Mouse (Mus musculus) intestine, embryonic 14.5 days (tissue): Measurements from ENCODE around the gene Brca1. TPM values are rescaled to one million over a fixed set of nuclear protein-coding genes. Genes with fewer than 3 reads are reported as not detected.
A peak's percentile ranks its signal among the peaks of the same experiment; 100 is the strongest.
"Not testable (repeated sequence)": the region's sequence is repeated elsewhere in the genome, so short reads cannot be mapped to it uniquely, and the experiment has no call there.

Experiments used
- ATAC-seq: fragments of 200-750 bp; cut with Nextera tagmentation; replicated peaks from 2 replicates; pipeline ENCODE4 v1.8.0; 2017; ENCODE audit warnings: low read depth, moderate number of reproducible peaks, moderate TSS enrichment, moderate library complexity; ENCODE audit not compliant: low FRiP score, low TSS enrichment
- DNase-seq: peaks from one replicate; pipeline ENCODE4 v3.0.0-alpha.2; 2018; ENCODE audit warnings: low spot score
- H3K27ac ChIP-seq: fragments of 300-500 bp; sonication (generic); 2 replicates; pipeline ENCODE4 v1.5.1; 2014; ENCODE audit warnings: low read depth, mild to moderate bottlenecking, control low read depth
- H3K27me3 ChIP-seq: fragments of 300-500 bp; sonication (generic); replicated peaks from 2 replicates; pipeline ENCODE4 v1.6.1; 2014; ENCODE audit warnings: low read length, control low read depth; ENCODE audit not compliant: control insufficient read depth, insufficient read depth
- H3K36me3 ChIP-seq: fragments of 300-500 bp; sonication (generic); 2 replicates; pipeline ENCODE4 v1.6.1; 2014; ENCODE audit warnings: low read length, control low read depth; ENCODE audit not compliant: control insufficient read depth, insufficient read depth
- H3K4me1 ChIP-seq: fragments of 300-500 bp; sonication (generic); replicated peaks from 2 replicates; pipeline ENCODE4 v1.6.1; 2014; ENCODE audit warnings: low read length, control low read depth, mixed read lengths; ENCODE audit not compliant: control insufficient read depth, insufficient read depth
- H3K4me2 ChIP-seq: fragments of 300-500 bp; sonication (generic); 2 replicates; pipeline ENCODE4 v1.6.1; 2014; ENCODE audit warnings: low read length
- H3K4me3 ChIP-seq: fragments of 300-500 bp; sonication (generic); 2 replicates; pipeline ENCODE4 v1.5.1; 2014; ENCODE audit warnings: low read depth, low read length, control low read depth, mixed read lengths
- H3K9ac ChIP-seq: fragments of 300-500 bp; sonication (generic); 2 replicates; pipeline ENCODE4 v1.6.1; 2014; ENCODE audit warnings: mild to moderate bottlenecking, low read length
- H3K9me3 ChIP-seq: fragments of 300-500 bp; sonication (generic); 2 replicates; pipeline ENCODE4 v1.6.1; 2016; ENCODE audit warnings: low read length, control low read depth; ENCODE audit not compliant: control insufficient read depth
- WGBS: fragments of 180-500 bp; shearing (Covaris S2); extraction: QIAGEN DNeasy Blood & Tissue Kit; methylation state at CpG from one replicate; pipeline ENCODE4 v1.1.7; 2014; 5-methylcytosine and 5-hydroxymethylcytosine counted together
- polyA plus RNA-seq: library from polyadenylated mRNA; unstranded; fragments of >200 nt; fragmentation: Nextera tagmentation; extraction: Ambion mirVana; gene quantifications from 2 replicates; pipeline ENCODE4 v1.2.1, GENCODE M21; 2014

Gene Brca1
- polyA plus RNA-seq, 1 experiment from 2014 or later: 13.3 TPM

- Histone ChIP-seq H3K9ac (no peak overlapping the region), H3K36me3 (no peaks in the 10 kb centered on the region), H3K27ac (no peak overlapping the region), H3K4me2 (no peak overlapping the region), H3K4me3 (no peak overlapping the region), H3K4me1 (peaks cover 7% of the 10 kb centered on the region; the same call in 1 of the 2 replicates), H3K9me3 (no peaks in the 10 kb centered on the region), H3K27me3 (no peaks in the 10 kb centered on the region)
- no peak for DNase-seq
- no peak for ATAC-seq
- WGBS: 59% methylated on average over 3 of the region's 3 CpGs
These were observed 79.8 kb downstream of the Brca1 start for GRCm38 (mm10) chr11:101471926-101472325.

GRCm38 (mm10) chr11:101470206-101470605, 81.5 kb downstream of the Brca1 start:
- no peaks in the 10 kb centered on the region for H3K9me3 ChIP-seq
- DNase-seq (no peak), ATAC-seq (no peak)
- H3K9ac ChIP-seq: no peak overlapping the region
- no peaks in the 10 kb centered on the region for H3K27me3 ChIP-seq
- no peak overlapping the region for H3K4me3 ChIP-seq
- H3K36me3 ChIP-seq: no peaks in the 10 kb centered on the region
- peaks cover 10% of the 10 kb centered on the region for H3K4me1 ChIP-seq
- H3K4me2 ChIP-seq: no peak overlapping the region
- no peak overlapping the region for H3K27ac ChIP-seq
- WGBS: 45% methylated on average over 7 of the region's 7 CpGs

- no peak for ATAC-seq
- H3K36me3 ChIP-seq: no peaks in the 10 kb centered on the region
- peak overlapping the region; percentile 94 for H3K4me2 ChIP-seq
- peak overlapping the region; percentile 58 for H3K4me3 ChIP-seq
- H3K4me1 ChIP-seq: peaks cover 10% of the 10 kb centered on the region
- no peaks in the 10 kb centered on the region for H3K27me3 ChIP-seq
- WGBS: 55% methylated on average over 4 of the region's 4 CpGs
- no peaks in the 10 kb centered on the region for H3K9me3 ChIP-seq
- DNase-seq: no peak
- H3K27ac ChIP-seq: no peak overlapping the region
- no peak overlapping the region for H3K9ac ChIP-seq
These were observed 82.6 kb downstream of the Brca1 start for GRCm38 (mm10) chr11:101469155-101469554.

GRCm38 (mm10) chr11:101468731-101469130, 83.0 kb downstream of the Brca1 start:
- no peak for DNase-seq
- Histone ChIP-seq H3K27me3 (no peaks in the 10 kb centered on the region), H3K27ac (no peak overlapping the region), H3K4me3 (peak overlapping the region; percentile 58), H3K9ac (peak overlapping the region; percentile 53), H3K4me1 (peaks cover 14% of the 10 kb centered on the region), H3K9me3 (no peaks in the 10 kb centered on the region), H3K4me2 (peak overlapping the region; percentile 94), H3K36me3 (no peaks in the 10 kb centered on the region)
- WGBS: 5% methylated on average over 13 of the region's 13 CpGs
- ATAC-seq: no peak

- H3K27ac ChIP-seq: peak overlapping the region; percentile 34
- 2% methylated on average over 29 of the region's 31 CpGs for WGBS
These were observed 83.5 kb downstream of the Brca1 start for GRCm38 (mm10) chr11:101468263-101468688.

GRCm38 (mm10) chr11:101467477-101468262, 84.1 kb downstream of the Brca1 start:
- DNase-seq (peak; percentile 87), ATAC-seq (peak; percentile 71)
- peaks cover 22% of the 10 kb centered on the region for H3K4me1 ChIP-seq
- peak overlapping the region; percentile 58 for H3K4me3 ChIP-seq
- under 1% methylated on average over 51 of the region's 54 CpGs for WGBS
- H3K36me3 ChIP-seq: no peaks in the 10 kb centered on the region
- H3K9me3 ChIP-seq: no peaks in the 10 kb centered on the region
- peak overlapping the region; percentile 94 for H3K4me2 ChIP-seq
- H3K27ac ChIP-seq: peak overlapping the region; percentile 34
- peak overlapping the region; percentile 53 for H3K9ac ChIP-seq
- no peaks in the 10 kb centered on the region for H3K27me3 ChIP-seq

More at GRCm38 (mm10) chr11:101468263-101468688, 83.5 kb downstream of the Brca1 start:
- H3K36me3 ChIP-seq: no peaks in the 10 kb centered on the region
- H3K9me3 ChIP-seq: no peaks in the 10 kb centered on the region
- H3K27me3 ChIP-seq: no peaks in the 10 kb centered on the region
- ATAC-seq (peak; percentile 35; the same call in 1 of the 2 replicates), DNase-seq (peak; percentile 85)
- H3K9ac ChIP-seq: peak overlapping the region; percentile 53
- peak overlapping the region; percentile 94 for H3K4me2 ChIP-seq
- peak overlapping the region; percentile 58 for H3K4me3 ChIP-seq
- H3K4me1 ChIP-seq: peaks cover 16% of the 10 kb centered on the region

- ATAC-seq, H3K27me3 ChIP-seq, H3K36me3 ChIP-seq, H3K27ac ChIP-seq, H3K9me3 ChIP-seq, DNase-seq: not testable (repeated sequence)
- Histone ChIP-seq H3K4me2 (peak overlapping the region; percentile 90), H3K4me1 (peaks cover 27% of the 10 kb centered on the region), H3K4me3 (peak overlapping the region; percentile 72), H3K9ac (peak overlapping the region; percentile 53; the same call in 1 of the 2 replicates)
- WGBS: 54% methylated on average over 5 of the region's 5 CpGs
These were observed 85.2 kb downstream of the Brca1 start for GRCm38 (mm10) chr11:101466552-101466950.

GRCm38 (mm10) chr11:101465869-101466551, 85.7 kb downstream of the Brca1 start, which contains the start of gene Vat1:
Gene Vat1, minus strand, starts transcription at chr11:101466230.
- Histone ChIP-seq H3K4me1 (peaks cover 27% of the 10 kb centered on the region), H3K36me3 (peaks cover 15% of the 10 kb centered on the region), H3K9me3 (no peaks in the 10 kb centered on the region), H3K9ac (peak within 1 kb of the TSS; percentile 53), H3K27ac (peak within 1 kb of the TSS; percentile 84), H3K4me3 (peak within 1 kb of the TSS; percentile 72), H3K27me3 (no peaks in the 10 kb centered on the region), H3K4me2 (peak within 1 kb of the TSS; percentile 94)
- ATAC-seq (peak; percentile 52), DNase-seq (peak; percentile 84)
- 1% methylated on average over 56 of the region's 60 CpGs for WGBS
